Mouse (Mus musculus) embryo, embryonic 11 days (tissue): Measurements from ENCODE around the gene Hivep3.

Source experiments
- DNase-seq: peaks from one replicate; pipeline ENCODE4 v3.0.0-alpha.2; 2015

Gene Hivep3

GRCm38 (mm10) chr4:119761459-119762121 lies 28.0 kb downstream of the Hivep3 start:
- DNase-seq = no peak

- DNase-seq = no peak
Measured at GRCm38 (mm10) chr4:119762171-119762570, 28.6 kb downstream of the Hivep3 start.

- DNase-seq = no peak
Measured at GRCm38 (mm10) chr4:119768046-119768445, 34.5 kb downstream of the Hivep3 start.

GRCm38 (mm10) chr4:119775913-119776312 lies 42.3 kb downstream of the Hivep3 start:
- no peak for DNase-seq

GRCm38 (mm10) chr4:119777146-119777545 lies 43.6 kb downstream of the Hivep3 start:
- DNase-seq = no peak

- no peak for DNase-seq
Measured at GRCm38 (mm10) chr4:119779561-119780400, 46.2 kb downstream of the Hivep3 start.

- DNase-seq = no peak
Measured at GRCm38 (mm10) chr4:119780881-119781280, 47.3 kb downstream of the Hivep3 start.

GRCm38 (mm10) chr4:119784959-119785358 lies 51.4 kb downstream of the Hivep3 start:
- DNase-seq = no peak

- DNase-seq = no peak
Measured at GRCm38 (mm10) chr4:119786307-119786706, 52.7 kb downstream of the Hivep3 start.

- no peak for DNase-seq
Measured at GRCm38 (mm10) chr4:119786721-119787120, 53.1 kb downstream of the Hivep3 start.

- no peak for DNase-seq
Measured at GRCm38 (mm10) chr4:119788746-119789145, 55.2 kb downstream of the Hivep3 start.

- no peak for DNase-seq
Measured at GRCm38 (mm10) chr4:119789495-119790148, 56.0 kb downstream of the Hivep3 start.

GRCm38 (mm10) chr4:119798891-119799290 lies 65.3 kb downstream of the Hivep3 start:
- DNase-seq = no peak

GRCm38 (mm10) chr4:119806556-119806955 lies 73.0 kb downstream of the Hivep3 start:
- no peak for DNase-seq

- no peak for DNase-seq
Measured at GRCm38 (mm10) chr4:119807359-119807758, 73.8 kb downstream of the Hivep3 start.

- peak; percentile 81 for DNase-seq
Measured at GRCm38 (mm10) chr4:119809245-119809644, 75.7 kb downstream of the Hivep3 start.

GRCm38 (mm10) chr4:119812775-119813174 lies 79.2 kb downstream of the Hivep3 start:
- DNase-seq = no peak

GRCm38 (mm10) chr4:119813500-119814184 lies 80.1 kb downstream of the Hivep3 start:
- DNase-seq = no peak

GRCm38 (mm10) chr4:119814185-119815132 lies 80.9 kb downstream of the Hivep3 start:
- peak; percentile 52 for DNase-seq

- DNase-seq = no peak
Measured at GRCm38 (mm10) chr4:119815133-119815792, 81.7 kb downstream of the Hivep3 start.

- no peak for DNase-seq
Measured at GRCm38 (mm10) chr4:119815793-119816161, 82.2 kb downstream of the Hivep3 start.
